ENCODE assay signal across 8 mouse cellular contexts in genomic region chr6:113078031-113078721, GRCm38 (mm10). TPM values are rescaled to one million over a fixed set of nuclear protein-coding genes. Genes with fewer than 3 reads are reported as not detected.
A peak's percentile ranks its signal among the peaks of the same experiment; 100 is the strongest.
DNase-seq lines count a peak whose midpoint lies in the region; ATAC-seq lines count a peak whose summit lies in the region.

No protein-coding gene starts in this region.

- H3K9me3 ChIP-seq in forebrain, embryonic 15.5 days = no peaks in the 10 kb centered on the region
- H3K9me3 ChIP-seq in hindbrain, embryonic 14.5 days (ENCODE audit: control insufficient read depth, low read length) = no peaks in the 10 kb centered on the region
- no peaks in the 10 kb centered on the region for H3K9me3 ChIP-seq in midbrain, embryonic 11.5 days (ENCODE audit: control insufficient read depth, low read length)

- H3K27ac ChIP-seq in forebrain, embryonic 15.5 days (replicated peaks) = peak overlapping the region; percentile 100
- H3K27ac ChIP-seq in hindbrain, embryonic 14.5 days = peak overlapping the region; percentile 99
- peak overlapping the region; percentile 100 for H3K27ac ChIP-seq in midbrain, embryonic 11.5 days (ENCODE audit: low read depth, low read length)

- H3K4me2 ChIP-seq in forebrain, embryonic 15.5 days (replicated peaks) = peak overlapping the region; percentile 86
- H3K4me2 ChIP-seq in hindbrain, embryonic 14.5 days (replicated peaks) = peak overlapping the region; percentile 82
- H3K4me2 ChIP-seq in midbrain, embryonic 11.5 days = peak overlapping the region; percentile 94

- DNase-seq in frontal cortex, postnatal 10 days (ENCODE audit: low spot score in 2 of 2) = peak; percentile 27 to 66
- peak; percentile 78 for DNase-seq in cerebellum, adult 11-12 months
- peak; percentile 48 for DNase-seq in hindbrain, embryonic 14.5 days (ENCODE audit: low spot score)
- DNase-seq in left cerebral cortex, postnatal 36 days (ENCODE audit: low spot score in 2 of 2) = peak; percentile 41 to 42
- DNase-seq in midbrain, embryonic 11.5 days (ENCODE audit: low spot score, missing footprints) = peak; percentile 96
- DNase-seq in spleen, postnatal 4 days (ENCODE audit: low spot score in 2 of 2) = peak; percentile 31 to 72

- H3K9ac ChIP-seq in forebrain, embryonic 15.5 days (replicated peaks) = peak overlapping the region; percentile 92
- H3K9ac ChIP-seq in hindbrain, embryonic 14.5 days = peak overlapping the region; percentile 97
- peak overlapping the region; percentile 99 for H3K9ac ChIP-seq in midbrain, embryonic 11.5 days (ENCODE audit: low read length)

- peaks cover 64% of the 10 kb centered on the region for H3K4me1 ChIP-seq in forebrain, embryonic 15.5 days
- peaks cover 58% of the 10 kb centered on the region for H3K4me1 ChIP-seq in hindbrain, embryonic 14.5 days (replicated peaks; ENCODE audit: control insufficient read depth, insufficient read depth, low read length)
- peaks cover 34% of the 10 kb centered on the region for H3K4me1 ChIP-seq in midbrain, embryonic 11.5 days (ENCODE audit: control insufficient read depth, insufficient read depth, low read length)

- no peaks in the 10 kb centered on the region for H3K36me3 ChIP-seq in forebrain, embryonic 15.5 days
- H3K36me3 ChIP-seq in hindbrain, embryonic 14.5 days (replicated peaks; ENCODE audit: control insufficient read depth, insufficient read depth) = no peaks in the 10 kb centered on the region
- H3K36me3 ChIP-seq in midbrain, embryonic 11.5 days (ENCODE audit: control insufficient read depth, insufficient read depth, low read length) = no peaks in the 10 kb centered on the region

- under 1% methylated on average over 18 of the region's 18 CpGs for WGBS in forebrain, embryonic 15.5 days
- under 1% methylated on average over 18 of the region's 18 CpGs for WGBS in hindbrain, embryonic 14.5 days
- under 1% methylated on average over 18 of the region's 18 CpGs for WGBS in midbrain, embryonic 11.5 days

- intact Hi-C loops in left cerebral cortex, postnatal 36 days (cut with DNase I) = loop anchor here (5.0 to 10.0 kb wide), 3 partner anchors 39 to 227 kb away; partner anchors contain the start of genes Brpf1 and Mtmr14

- no peak for ATAC-seq in frontal cortex, adult (ENCODE audit: low TSS enrichment)
- no peak for ATAC-seq in forebrain, embryonic 15.5 days (replicated peaks)
- ATAC-seq in hindbrain, embryonic 14.5 days (ENCODE audit: low FRiP score) = no peak
- ATAC-seq in midbrain, embryonic 11.5 days (ENCODE audit: low FRiP score) = no peak

- H3K27me3 ChIP-seq in forebrain, embryonic 15.5 days = no peaks in the 10 kb centered on the region
- no peaks in the 10 kb centered on the region for H3K27me3 ChIP-seq in hindbrain, embryonic 14.5 days (ENCODE audit: control insufficient read depth, insufficient read depth, low read length)
- H3K27me3 ChIP-seq in midbrain, embryonic 11.5 days (ENCODE audit: control insufficient read depth, insufficient read depth, low read length) = no peaks in the 10 kb centered on the region

- peak overlapping the region; percentile 67 for H3K4me3 ChIP-seq in forebrain, embryonic 15.5 days
- H3K4me3 ChIP-seq in hindbrain, embryonic 14.5 days (replicated peaks; ENCODE audit: low read length) = peak overlapping the region; percentile 75
- H3K4me3 ChIP-seq in midbrain, embryonic 11.5 days (ENCODE audit: low read depth, low read length) = peak overlapping the region; percentile 99

RNA-seq across cellular contexts. Expression of gene Setd5, which starts 1.0 kb away (rescaled TPM):
- 52.2 and 53.4 TPM in 2 replicates for polyA plus RNA-seq in forebrain, embryonic 15.5 days (2015; fragmentation: Nextera tagmentation; extraction: Ambion mirVana)
- 53.3 and 58.7 TPM in 2 replicates for polyA plus RNA-seq in hindbrain, embryonic 14.5 days (2014; fragmentation: Nextera tagmentation; extraction: Ambion mirVana)
- total RNA-seq in left cerebral cortex, postnatal 36 days (2021) = 100 to 1,000 TPM in 1 of 2 experiments, 10 to 100 TPM in 1; 99.2 to 130 TPM
- 75.0 and 75.5 TPM in 2 replicates for polyA plus RNA-seq in midbrain, embryonic 11.5 days (2014; fragmentation: Nextera tagmentation; extraction: Ambion mirVana)

RNA-seq across cellular contexts. Expression of gene Thumpd3, which starts 32.2 kb away (rescaled TPM):
- polyA plus RNA-seq in forebrain, embryonic 15.5 days (2015; fragmentation: Nextera tagmentation; extraction: Ambion mirVana) = 55.5 and 60.7 TPM in 2 replicates
- polyA plus RNA-seq in hindbrain, embryonic 14.5 days (2014; fragmentation: Nextera tagmentation; extraction: Ambion mirVana) = 45.5 and 49.1 TPM in 2 replicates
- 10 to 100 TPM; 22.6 to 30.6 TPM for total RNA-seq in left cerebral cortex, postnatal 36 days (2021)
- polyA plus RNA-seq in midbrain, embryonic 11.5 days (2014; fragmentation: Nextera tagmentation; extraction: Ambion mirVana) = 57.1 and 59.5 TPM in 2 replicates

Comparison
In these comparisons a context has a peak if more than half of its experiments do, and no peak if none do; other contexts are left out.
1. DNase-seq: peak in every context shown above with its lines; median percentile 96 in midbrain, embryonic 11.5 days; 78 in cerebellum, adult 11-12 months; 52 in spleen, postnatal 4 days; 48 in hindbrain, embryonic 14.5 days; 46 in frontal cortex, postnatal 10 days; 42 in left cerebral cortex, postnatal 36 days.